Mouse (Mus musculus) bone marrow macrophage, adult 2 months (primary cell): ENCODE measurements at regions not wholly inside any gene's neighbourhood (a gene's known extent, or its start where the extent isn't known, plus 50 kb on each side); places are given as distances from the start of the nearest gene placed in this dataset.

ENCODE experiments used
- H3K27ac ChIP-seq: 2 replicates; pipeline ENCODE4 v1.5.1; 2012; ENCODE audit warnings: low read depth, low read length; ENCODE audit not compliant: insufficient read depth
- H3K4me1 ChIP-seq: 2 replicates; pipeline ENCODE4 v1.6.1; 2012; ENCODE audit warnings: low read length; ENCODE audit not compliant: control insufficient read depth, insufficient read depth
- H3K4me3 ChIP-seq: 2 replicates; pipeline ENCODE4 v1.5.1; 2012; ENCODE audit warnings: mild to moderate bottlenecking, low read length, moderate library complexity; ENCODE audit not compliant: insufficient read depth
- CTCF ChIP-seq: IDR thresholded peaks from 2 replicates; pipeline ENCODE4 v1.5.1; 2012; ENCODE audit warnings: low read depth, mild to moderate bottlenecking, low read length, moderate library complexity
- POLR2A ChIP-seq: IDR thresholded peaks from 2 replicates; pipeline ENCODE4 v1.6.1; 2012; ENCODE audit warnings: mild to moderate bottlenecking, low read depth, low read length, borderline replicate concordance

- Histone ChIP-seq H3K27ac (no peak overlapping the region), H3K4me1 (0 out of 2 replicates have a peak, but pooled peaks cover 2% of the 10 kb centered on the region), H3K4me3 (no peak overlapping the region)
- no peak for TF ChIP-seq CTCF
- no peak for TF ChIP-seq POLR2A
Observed at GRCm38 (mm10) chr6:99796390-99796789, 70.2 kb upstream of the Prok2 start.

GRCm38 (mm10) chr6:99793546-99793945 is 67.4 kb upstream of the Prok2 start:
- no peak overlapping the region for H3K4me3 ChIP-seq
- H3K27ac ChIP-seq = no peak overlapping the region
- TF ChIP-seq POLR2A (no peak), CTCF (no peak)

GRCm38 (mm10) chr6:99792353-99792752 is 66.2 kb upstream of the Prok2 start:
- Histone ChIP-seq H3K27ac (no peak overlapping the region), H3K4me3 (no peak overlapping the region), H3K4me1 (no peaks in the 10 kb centered on the region)
- TF ChIP-seq CTCF (no peak), POLR2A (no peak)

More at GRCm38 (mm10) chr6:99793546-99793945, 67.4 kb upstream of the Prok2 start:
- H3K4me1 ChIP-seq = no peaks in the 10 kb centered on the region

- no peak for TF ChIP-seq CTCF
- TF ChIP-seq POLR2A = no peak
- no peak overlapping the region for H3K27ac ChIP-seq
- H3K4me3 ChIP-seq = no peak overlapping the region
- H3K4me1 ChIP-seq = peaks cover 28% of the 10 kb centered on the region
Observed at GRCm38 (mm10) chr6:99786977-99787376, 60.8 kb upstream of the Prok2 start.

GRCm38 (mm10) chr6:99785212-99785611 is 59.0 kb upstream of the Prok2 start:
- no peak for TF ChIP-seq CTCF
- TF ChIP-seq POLR2A = no peak
- Histone ChIP-seq H3K4me3 (no peak overlapping the region), H3K4me1 (peaks cover 28% of the 10 kb centered on the region), H3K27ac (peak overlapping the region; percentile 92)

- Histone ChIP-seq H3K4me1 (peaks cover 28% of the 10 kb centered on the region), H3K4me3 (no peak overlapping the region), H3K27ac (peak overlapping the region; percentile 92)
- no peak for TF ChIP-seq CTCF
- TF ChIP-seq POLR2A = no peak
Observed at GRCm38 (mm10) chr6:99784804-99785203, 58.6 kb upstream of the Prok2 start.

- Histone ChIP-seq H3K4me3 (no peak overlapping the region), H3K27ac (peak overlapping the region; percentile 92), H3K4me1 (peaks cover 28% of the 10 kb centered on the region)
- TF ChIP-seq POLR2A (no peak), CTCF (no peak)
Observed at GRCm38 (mm10) chr6:99784285-99784684, 58.1 kb upstream of the Prok2 start.

- H3K4me3 ChIP-seq = no peak overlapping the region
- no peak overlapping the region for H3K27ac ChIP-seq
- peaks cover 28% of the 10 kb centered on the region for H3K4me1 ChIP-seq
- TF ChIP-seq POLR2A (no peak), CTCF (0 out of 2 replicates have a peak, but pooled peaks have one; percentile 18)
Observed at GRCm38 (mm10) chr6:99782996-99783395, 56.8 kb upstream of the Prok2 start.
